Mouse (Mus musculus) adrenal gland, postnatal 10 days (tissue): ENCODE results near the gene Mettl14. TPM values are rescaled to one million over a fixed set of nuclear protein-coding genes. Genes with fewer than 3 reads are reported as not detected.

ENCODE experiments used
- total RNA-seq, 2 experiments: library from RNA; stranded (reverse); gene quantifications; 2 replicates each; pipeline ENCODE4 v1.2.3; 2021

The Mettl14 gene
- total RNA-seq, 2 experiments from 2014 or later, result 13.9 to 15.1 TPM

Other genes with a start within 250 kb of the Mettl14 start
- gene Synpo2, start 150.0 kb downstream of the Mettl14 start, total RNA-seq, result 10 to 100 TPM in 1 of 2 experiments, 1 to 10 TPM in 1; 9.2 to 20.7 TPM
- gene Sec24d, start 118.7 kb downstream of the Mettl14 start, total RNA-seq, result 10 to 100 TPM; 67.3 to 84.2 TPM
- gene Prss12, start 60.8 kb upstream of the Mettl14 start, total RNA-seq, result 1 to 10 TPM; 3.5 to 3.6 TPM